Mouse (Mus musculus) adrenal gland, adult 2 months (tissue): ENCODE data around the gene Rap1b. TPM values are rescaled to one million over a fixed set of nuclear protein-coding genes. Genes with fewer than 3 reads are reported as not detected.
A peak's percentile ranks its signal among the peaks of the same experiment; 100 is the strongest.

Experiments
- DNase-seq: peaks from one replicate; pipeline ENCODE4 v3.0.0; 2021
- polyA plus RNA-seq: library from polyadenylated mRNA; depleted of rRNA; stranded (reverse); fragments of >200 nt; gene quantifications from 2 replicates; pipeline ENCODE4 v1.2.3, GENCODE M21; 2012
- total RNA-seq, 2 experiments: library from RNA; stranded (reverse); gene quantifications; 2 replicates each; pipeline ENCODE4 v1.2.3; 2021

Gene Rap1b
- total and polyA plus RNA-seq, 3 experiments: 7.2 to 119 (median 115) TPM

DNA sequence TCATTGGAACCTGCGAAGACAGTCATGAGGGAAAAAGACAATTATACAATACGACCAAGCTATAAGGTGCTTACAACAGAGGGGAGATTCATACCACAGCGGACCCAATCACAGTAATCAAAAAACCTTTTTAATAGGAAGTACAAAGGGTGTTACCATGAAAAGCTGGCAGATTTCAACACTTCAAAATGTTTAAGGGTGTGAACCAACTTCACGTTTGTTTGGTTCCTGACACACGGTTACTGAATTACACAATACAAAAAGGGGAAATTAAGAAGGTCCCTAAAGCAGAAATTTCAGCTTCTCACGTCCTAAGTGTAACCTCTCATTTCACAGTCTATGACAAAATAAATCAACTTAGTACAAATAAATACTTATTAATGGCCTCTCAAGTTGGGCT is 27.2 kb downstream of the Rap1b start:
- DNase-seq: no peak

DNA sequence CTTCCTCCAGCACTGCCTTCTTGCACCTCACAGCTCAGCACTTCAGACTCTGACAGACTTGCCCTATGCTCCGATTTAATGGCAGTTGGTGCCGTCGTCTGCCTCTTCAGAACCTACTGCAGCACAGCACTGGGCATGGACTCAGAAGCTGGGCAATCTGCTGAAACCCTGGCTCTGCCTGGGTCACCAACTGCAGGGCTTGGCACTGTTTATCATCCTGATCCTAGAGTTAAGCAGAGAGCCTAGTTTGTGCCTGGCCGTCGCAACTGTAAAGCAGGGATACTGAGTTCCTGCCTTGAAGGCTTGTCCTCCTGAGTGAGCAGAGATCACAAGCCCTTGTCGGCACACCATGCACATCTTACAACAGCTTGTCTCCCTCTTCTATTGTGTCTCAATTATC is 29.1 kb downstream of the Rap1b start:
- no peak for DNase-seq

DNA sequence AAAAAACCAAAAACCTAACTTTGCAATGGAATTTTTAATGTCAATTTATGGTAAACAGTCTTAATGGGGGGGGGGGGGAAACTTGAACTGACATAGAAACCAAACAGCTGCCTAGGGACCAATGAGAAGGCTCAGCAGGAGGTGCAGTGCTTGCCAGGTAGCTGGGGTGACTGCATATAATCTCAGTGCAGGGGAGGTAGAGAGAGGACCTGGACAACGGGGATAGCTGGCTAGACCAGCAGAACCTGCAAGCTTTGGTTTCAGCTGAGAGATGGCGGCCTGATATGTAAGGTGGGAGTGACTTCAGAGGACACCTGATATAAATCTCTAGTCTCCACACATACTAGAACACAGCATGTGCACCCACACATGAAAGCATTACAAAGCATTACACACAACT is 33.3 kb downstream of the Rap1b start:
- no peak for DNase-seq

DNA sequence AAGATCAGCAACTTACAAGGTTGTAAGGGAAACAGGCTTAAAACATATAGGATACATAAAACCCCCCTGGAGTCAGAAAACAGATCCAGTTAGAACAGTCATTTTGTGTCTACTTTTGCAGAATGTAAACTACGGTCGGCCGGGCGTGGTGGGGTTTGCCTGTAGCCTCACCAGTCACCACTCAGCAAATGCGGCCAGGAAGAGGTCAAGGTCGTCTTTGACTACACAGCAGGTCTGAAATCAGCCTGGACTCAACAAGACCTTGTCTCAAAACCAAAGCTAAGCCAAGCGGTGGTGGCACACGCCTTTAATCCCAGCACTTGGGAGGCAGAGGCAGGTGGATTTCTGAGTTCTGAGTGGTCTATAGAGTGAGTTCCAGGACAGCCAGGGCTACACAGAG is 34.3 kb downstream of the Rap1b start:
- peak; percentile 35 for DNase-seq

DNA sequence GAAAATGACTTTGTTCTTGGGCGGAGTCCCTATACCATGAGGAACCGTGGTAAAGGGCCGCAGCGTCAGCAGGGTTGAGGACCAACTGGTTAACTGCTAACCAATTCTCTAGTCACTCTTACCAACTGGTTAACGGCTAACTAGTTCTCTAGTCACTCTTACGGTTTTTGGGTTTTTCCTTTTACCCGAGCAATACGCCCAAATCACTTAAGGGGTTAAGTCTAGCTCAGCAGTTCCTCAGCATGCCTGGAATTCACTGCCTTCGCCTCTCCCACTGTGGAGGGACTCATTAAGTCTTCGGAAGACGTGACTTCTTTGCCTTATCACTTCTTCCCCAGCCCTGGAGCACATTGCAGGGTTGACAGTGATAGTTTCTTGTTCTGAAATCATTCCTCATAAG is 35.3 kb downstream of the Rap1b start:
- DNase-seq: no peak

DNA sequence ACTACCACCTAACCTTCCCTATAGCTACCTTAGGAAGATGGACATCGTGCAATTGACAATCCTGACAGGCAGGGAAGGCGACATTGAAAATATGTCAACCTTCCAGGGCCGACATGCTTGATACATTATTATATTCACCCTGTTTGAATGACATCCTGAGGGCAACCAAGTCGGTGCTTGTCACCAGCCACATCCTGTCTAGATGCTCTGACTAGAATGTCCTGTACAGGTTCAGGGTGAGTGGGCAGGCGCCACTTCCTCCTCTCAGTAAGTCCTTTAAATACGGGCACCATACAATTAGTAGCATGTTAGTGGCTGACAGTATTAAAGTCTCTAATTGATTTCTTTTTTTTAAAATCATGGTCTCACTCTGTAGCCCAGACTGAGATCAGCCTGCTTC is 37.8 kb downstream of the Rap1b start:
- no peak for DNase-seq

DNA sequence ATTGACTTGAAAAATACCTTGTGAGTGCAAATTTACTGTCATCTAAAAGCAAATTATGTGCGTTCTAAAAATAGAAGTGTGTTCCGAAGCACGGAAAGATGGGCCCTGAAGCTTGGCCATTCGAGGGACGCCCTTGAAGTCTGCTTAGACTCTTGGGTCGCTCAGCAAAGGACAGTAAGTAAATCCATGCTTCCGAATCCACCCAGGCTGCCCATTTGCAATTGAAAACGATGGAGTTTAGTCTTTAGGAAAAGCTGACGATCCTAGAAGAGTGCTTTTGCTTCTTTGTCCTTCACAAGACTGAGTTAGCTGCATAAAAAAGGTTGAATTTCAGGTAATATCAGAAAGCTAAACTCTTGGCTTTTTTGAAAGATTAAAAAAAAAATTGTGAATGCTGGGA is 39.9 kb downstream of the Rap1b start:
- DNase-seq: no peak

DNA sequence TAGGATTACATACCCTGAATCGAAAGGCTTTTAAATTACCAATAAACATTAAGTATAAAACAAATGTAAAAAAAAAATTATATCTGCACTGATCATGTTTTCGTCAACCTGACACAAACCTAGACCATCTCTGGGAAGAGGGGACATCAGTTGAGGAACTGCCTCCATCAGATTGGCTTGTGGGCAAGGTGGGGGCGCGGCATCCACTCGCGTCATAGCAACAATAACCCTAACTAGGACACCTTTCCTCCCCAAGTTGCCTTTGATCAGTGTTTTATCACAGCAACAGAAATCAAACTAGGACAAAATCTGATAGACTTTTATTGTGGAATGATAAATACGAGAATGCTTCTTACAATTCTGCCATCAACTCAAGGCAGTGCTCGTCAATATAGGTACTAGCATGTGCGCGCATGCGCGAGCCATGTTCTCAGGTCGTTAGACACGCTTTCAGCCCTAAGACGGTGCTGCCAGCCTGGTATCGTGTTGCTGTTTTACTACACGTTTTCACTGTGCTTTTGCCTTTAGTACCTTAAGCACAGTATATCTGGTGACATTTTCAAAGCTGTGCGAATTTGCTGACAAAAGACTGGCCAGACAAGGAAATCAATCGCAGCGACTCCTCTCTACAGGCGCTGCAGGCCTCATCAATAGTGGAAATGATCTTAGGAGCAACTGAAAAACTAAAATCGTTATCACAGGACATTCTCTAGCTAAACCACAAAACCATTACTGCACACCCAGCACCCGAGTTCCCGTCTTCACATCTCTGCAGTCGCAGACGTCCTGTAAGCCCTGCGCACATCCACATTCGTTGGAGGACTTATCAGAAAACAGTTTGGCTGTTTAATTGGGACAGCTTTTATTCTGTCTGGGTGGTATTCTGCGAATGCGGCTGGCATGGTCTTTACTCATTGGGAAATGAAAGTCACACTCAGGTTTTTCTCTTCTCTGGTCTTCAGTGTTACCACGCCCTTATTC is 41.7 kb downstream of the Rap1b start:
- DNase-seq: no peak

DNA sequence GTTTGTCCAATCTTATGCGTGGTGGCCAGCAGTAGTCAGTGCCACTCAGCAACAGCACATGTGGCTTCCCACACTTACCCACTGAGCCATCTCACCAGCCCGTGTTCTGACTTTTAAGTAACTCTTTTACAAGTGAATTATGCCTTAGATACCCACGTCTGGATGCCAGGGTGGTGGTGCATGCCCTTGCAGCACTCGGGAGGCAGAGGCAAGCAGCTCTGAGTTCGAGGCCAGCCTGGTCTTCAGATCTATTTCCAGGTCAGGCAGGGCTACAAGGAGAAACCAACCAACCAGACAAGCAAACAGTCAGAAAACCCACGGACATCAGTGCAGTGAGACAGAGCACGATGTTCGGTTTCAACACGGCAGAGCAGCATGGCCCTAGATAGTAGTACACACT is 43.9 kb downstream of the Rap1b start:
- DNase-seq: no peak

DNA sequence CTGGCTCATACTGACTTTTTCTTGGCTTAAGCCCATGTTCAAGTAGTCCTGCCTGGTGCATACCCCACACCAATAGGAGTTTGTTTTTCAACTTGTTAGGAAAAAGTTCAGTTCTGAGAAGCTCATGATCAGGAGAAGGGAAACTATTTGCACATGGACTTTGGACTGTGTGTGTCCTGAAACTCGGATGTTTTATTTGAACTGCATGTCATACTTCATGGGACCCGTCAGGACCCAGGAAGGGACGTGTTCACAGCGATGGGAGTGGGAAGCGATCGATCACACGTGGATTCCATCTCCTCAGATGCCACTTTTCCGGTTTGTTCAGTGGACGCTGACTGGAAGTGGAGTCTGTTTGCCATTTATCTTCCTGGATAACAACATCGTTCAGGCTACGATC is 46.0 kb downstream of the Rap1b start:
- DNase-seq: no peak

DNA sequence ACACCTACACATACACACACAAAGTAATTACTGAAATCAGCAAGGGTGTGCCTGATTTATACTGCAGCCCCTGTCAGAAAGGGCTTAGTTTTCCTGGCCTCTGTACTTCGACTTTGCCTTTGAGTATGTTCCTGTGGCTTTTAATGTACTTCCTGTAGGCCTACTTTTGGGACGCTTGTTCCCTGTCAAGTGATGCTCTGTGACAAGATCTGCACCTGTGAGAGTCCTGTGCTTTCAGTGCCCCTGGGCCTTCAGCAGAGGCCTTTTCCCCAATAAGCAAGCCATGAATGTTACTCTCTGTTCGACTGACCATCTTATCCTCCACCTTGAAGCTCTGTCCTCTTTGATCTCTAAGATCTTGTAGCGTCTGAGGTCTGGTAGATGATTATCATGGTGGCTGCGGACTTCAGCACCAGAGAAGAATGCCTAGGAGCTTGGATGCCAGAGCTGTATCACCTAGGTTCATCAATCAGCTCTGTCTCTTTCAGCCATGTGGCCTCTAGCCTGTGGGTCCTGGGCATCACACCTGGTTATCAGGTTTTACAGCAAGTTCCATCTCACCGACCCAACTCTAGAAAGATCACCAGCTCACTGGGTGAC is 47.3 kb downstream of the Rap1b start:
- no peak for DNase-seq

DNA sequence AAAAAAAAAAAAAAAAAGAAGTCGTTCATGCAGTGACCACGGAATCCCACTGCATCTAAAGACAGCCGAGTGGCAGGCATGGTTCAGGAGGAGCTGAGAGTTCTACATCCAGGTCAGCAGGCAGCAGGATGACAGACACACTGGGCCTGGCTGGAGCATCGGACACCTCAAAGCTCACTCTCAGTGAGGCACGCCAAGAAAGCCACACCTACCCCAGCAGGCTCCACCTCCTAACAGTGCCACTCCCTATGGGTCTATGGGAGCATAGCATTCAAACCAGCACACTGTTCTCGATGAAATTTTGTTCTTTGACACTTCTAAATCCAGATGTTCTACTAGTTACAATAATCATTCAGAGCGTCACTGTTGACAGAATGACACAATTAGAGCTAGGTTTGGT is 48.2 kb downstream of the Rap1b start:
- no peak for DNase-seq

DNA sequence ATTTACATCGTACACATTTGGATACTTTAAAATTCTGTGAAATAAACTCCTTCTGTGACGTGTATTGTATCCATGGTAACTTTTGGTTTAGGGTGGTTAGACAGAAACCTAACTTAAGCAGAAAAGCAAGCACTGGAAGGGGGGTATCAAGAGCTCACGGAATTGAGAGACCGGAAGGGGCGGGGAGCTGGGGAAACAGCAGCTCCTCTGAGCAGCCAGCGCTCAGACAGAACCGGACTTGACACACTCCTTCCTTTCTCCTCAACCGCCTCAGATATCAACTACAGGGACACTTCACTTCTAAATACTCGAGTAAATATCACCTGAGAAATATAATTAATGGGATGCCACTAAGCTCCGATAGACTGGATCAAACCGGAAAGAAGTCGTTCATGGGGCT is 48.7 kb downstream of the Rap1b start:
- DNase-seq: no peak

DNA sequence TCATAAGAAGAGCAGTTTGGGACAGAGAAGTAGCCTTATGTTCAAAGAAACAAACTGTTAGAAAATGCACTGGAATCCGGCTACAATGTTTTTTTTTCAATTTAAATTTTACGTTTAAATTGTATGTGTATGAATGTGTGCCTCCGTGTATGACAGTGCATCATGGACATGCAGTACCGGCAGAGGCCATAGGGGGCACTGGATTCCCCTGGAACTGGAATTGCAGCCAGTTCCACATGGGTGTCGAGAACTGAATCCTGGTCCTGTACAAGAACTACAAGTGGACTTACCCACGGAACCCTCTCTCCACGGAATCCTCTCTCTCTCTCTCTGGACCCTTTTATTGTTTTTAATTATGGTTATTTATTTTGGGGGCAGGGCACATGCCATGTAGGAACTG is 49.7 kb downstream of the Rap1b start:
- DNase-seq: no peak

DNA sequence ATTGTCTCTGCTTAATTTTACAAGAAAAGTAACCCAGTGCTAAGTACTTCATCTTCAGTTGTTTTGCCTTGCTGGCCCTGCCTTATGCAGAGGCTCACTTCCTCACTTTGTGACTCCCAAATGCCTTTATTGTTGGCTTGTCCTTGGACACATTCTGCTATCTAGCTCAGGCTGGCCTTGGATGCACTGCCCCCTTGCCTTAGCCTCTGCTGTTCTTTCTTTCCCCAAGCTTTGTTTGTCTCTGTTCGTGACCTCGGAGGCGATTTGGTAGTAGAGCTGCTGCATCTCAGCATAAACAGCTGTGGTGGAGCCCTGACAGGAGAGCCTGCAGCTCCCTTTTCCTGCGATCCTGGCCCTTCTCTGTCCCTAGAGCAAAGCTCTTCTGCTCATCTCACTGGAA is 50.6 kb downstream of the Rap1b start:
- DNase-seq: peak; percentile 36

DNA sequence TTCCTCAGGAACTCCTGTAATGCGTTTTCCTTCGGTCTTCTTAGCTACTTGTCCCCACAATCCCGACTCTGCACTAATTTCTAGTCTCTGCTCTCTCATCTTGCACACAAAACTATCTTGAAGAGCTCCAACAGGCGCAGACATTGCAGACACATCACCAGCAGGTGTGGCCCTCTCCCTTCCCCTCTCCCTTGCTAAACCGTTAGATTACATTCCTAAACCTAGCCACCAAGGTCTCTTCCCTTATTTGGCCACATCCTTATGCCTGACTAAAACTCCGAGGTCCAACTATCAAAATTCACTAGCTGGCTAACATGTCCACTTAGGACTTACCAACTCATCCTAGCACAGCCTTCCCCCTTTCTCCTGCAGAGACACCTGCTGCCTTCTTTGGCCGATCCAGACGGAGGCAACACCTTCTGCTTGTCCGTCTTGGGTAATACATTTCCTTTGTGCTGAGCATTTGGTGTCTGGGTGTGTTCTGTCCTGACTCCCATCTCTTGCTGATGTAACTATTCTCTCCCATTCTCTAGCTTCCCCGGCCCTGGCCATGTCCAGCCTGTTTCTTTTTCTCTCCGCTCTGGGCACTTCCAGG is 52.3 kb downstream of the Rap1b start:
- DNase-seq: peak; percentile 17

DNA sequence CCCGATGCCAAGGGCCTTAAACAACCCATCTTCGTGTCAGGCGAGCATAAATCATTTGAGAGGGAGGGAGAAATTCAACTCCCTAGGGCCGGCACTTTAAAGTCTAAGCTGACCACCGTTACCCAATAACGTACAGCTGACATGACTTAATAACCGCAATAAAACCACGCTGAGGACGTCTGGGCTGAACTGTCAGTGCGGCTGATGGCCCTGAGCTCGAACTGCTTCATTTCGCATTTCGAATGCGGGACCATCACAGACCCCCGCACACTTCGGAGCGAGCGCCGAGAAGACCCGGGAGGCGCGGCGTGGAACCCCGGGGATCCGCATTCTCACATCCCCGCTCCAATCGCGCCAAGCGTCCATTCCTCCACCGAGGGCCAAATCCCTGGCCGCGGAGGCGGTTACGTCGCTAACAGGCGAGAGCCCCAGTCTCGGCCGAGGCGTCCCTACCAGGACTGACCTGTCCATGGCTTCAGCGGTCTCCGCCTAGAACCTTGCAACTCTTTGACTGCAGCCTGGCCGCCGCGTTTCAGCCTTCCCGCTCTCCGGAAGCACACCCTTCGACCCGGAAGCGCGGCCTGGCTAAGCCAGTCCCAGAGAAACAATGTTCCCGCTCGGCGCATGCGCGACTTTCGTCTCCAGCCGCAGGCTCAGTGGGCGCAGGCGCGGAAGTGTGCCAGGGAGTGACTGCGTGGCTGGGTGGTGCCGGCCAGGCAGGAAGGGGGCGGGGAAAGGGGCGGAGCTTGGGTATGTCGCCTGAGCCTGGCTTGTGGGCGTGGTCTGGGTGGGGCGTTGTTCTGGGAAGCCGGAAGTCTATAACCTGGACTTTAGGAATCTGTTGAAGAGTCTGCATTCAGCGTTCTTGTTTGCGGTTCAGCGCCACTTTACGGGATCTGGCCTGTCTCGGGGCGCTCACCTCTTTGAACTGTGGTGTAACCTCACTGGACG is 53.4 kb downstream of the Rap1b start, which contains the start of gene Nup107:
Nup107 (minus strand) TSS at position 565 of the 951 bp plus-strand sequence.
- DNase-seq: peak; percentile 100

DNA sequence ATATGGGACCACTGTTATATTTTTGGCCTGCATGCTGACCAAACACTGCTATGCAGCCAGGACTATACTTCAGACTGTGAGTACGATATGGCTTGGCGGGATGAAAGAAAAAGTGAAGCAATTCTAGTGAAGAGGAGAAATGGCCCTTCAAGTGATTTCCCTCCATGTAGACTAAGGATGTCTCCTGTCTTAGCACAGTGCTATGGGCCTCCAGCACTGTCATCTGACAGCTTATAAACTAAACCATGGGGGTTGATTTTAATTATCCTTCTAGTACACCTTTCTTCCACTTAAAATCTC is 54.7 kb downstream of the Rap1b start:
- DNase-seq: no peak

DNA sequence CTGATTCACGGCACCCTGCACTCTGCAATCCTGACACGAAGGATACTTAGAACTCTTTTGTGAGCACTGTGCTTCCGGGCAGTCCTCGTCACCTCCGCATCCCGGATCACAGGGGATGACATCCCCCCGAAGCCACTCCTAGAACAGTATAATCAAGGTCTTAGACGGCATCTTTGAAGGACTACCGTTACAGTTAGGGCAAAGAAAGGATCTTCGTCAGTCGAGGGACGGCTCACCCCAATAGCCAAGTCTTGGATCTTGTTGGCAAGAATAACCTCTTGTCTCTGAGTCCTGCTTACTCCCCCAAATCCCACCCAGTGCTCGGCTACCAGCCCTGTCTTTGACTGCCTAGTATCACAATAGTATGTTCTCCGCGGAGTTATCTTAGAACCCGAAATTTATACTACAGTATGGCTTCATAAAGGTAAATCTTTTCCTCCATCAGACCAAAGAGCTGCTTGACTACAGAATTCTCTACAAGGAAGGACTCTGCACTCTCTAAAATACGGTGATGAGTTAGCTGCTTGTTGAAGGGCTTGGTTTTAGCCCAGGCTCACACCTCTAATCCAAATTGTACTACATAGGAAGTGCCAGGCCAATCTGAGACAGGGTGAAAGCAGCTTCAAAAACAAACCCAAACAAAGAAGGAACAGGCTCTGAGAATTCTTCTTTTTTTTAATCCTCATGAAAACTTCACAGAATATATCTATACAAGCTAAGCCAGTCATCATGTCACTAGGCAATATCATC is 55.2 kb downstream of the Rap1b start:
- no peak for DNase-seq

DNA sequence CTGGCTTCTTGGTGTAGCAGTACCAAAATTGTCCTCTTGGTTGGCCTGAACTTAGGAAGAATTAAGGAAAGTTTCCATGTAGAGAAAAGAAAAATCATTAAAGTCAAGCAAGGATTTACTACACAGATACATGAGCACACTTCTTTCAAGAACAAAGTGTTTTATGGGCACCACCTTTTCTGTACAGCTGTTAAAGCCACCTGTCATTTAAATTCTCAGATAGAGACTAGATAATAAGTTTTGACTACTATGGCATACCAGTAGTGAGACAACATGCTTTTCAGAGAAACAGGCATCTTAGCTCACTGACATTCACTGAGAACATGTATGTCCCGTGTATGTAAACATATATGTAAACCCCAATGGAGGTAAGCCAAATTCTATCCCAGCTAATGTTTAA is 55.8 kb downstream of the Rap1b start:
- DNase-seq: no peak

DNA sequence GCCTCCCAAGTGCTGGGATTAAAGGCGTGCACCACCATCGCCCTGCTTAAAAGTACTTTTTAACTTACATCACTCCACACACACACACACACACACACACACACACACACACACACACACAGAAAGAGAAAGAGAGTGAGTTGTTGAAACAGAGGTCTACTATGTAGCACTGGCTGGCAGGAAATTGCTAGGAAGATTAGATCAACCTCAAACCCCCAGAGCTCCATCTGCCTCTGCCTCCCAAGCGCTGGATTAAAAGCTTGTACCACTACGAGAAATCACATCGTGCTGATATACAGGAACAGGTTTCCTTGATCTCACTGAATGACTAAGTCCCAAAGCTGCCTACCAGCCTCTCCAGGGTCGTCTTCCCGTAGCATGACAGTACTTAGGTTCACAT is 61.2 kb downstream of the Rap1b start:
- DNase-seq: no peak
